Mouse (Mus musculus) liver, adult 2 months (tissue): ENCODE data around the gene Zc3h18.

Experiments used
- CTCF ChIP-seq: fragments of 200-500 bp; IDR thresholded peaks from 2 replicates; pipeline ENCODE4 v1.5.1; 2011; ENCODE audit warnings: low read depth, low read length, control low read depth
- POLR2A ChIP-seq: fragments of 200-500 bp; IDR thresholded peaks from 2 replicates; pipeline ENCODE4 v1.6.1; 2011; ENCODE audit warnings: low read length, control low read depth; ENCODE audit not compliant: insufficient read depth; ENCODE audit errors: extremely low read depth

GRCm38 (mm10) chr8:122415554-122415953 lies 39.1 kb downstream of the Zc3h18 start:
- no peak for TF ChIP-seq CTCF
- no peak for TF ChIP-seq POLR2A
